Mouse (Mus musculus) A20 (cell line): Measurements from ENCODE around the gene Vamp1.

Experiments used
- DNase-seq: peaks from one replicate; pipeline ENCODE4 v3.0.0-alpha.2; 2011; ENCODE audit warnings: low read depth, low spot score

Gene Vamp1

DNA sequence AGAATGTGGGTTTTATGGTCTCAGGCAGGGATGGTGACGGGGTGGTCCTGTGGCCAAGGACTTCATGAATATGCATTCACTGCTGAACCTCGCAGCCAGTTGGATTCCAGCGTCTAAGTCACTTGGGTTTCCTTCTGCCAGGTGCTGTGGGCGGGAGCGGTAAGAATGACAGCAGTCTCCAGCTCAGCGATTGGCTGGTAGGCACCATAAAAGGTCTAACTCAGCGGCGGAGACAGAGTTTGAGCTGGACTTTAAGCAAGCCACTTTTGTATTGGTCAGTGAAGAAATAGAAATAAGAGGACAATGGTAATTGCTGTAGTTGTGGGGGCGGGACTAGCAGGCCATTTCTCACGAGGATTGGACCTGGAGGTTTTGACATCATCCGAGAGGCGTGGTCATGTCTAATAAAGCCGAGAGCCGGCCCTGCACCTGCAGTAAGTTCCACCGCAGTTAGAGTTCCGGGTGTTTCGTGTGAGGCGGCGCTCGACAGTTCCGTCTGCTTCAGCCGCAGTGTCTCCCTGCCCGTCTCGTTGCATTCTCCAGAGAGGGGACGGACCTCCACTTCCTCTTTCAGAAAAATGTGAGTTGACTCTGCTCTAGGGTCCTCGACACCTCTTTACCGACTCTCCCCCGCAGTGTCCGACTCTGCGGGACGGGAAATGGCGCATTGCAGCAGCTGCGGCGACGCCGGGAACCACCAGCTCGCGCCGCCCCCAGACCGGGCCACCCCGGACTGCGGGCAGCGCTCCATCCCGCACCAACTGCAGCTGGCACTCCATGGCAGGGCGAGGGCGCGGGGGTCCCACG lies at the start of gene Vamp1:
Gene Vamp1 (plus strand): TSS at position 404 of the 807 bp plus-strand sequence.
- DNase-seq, result peak; percentile 99

DNA sequence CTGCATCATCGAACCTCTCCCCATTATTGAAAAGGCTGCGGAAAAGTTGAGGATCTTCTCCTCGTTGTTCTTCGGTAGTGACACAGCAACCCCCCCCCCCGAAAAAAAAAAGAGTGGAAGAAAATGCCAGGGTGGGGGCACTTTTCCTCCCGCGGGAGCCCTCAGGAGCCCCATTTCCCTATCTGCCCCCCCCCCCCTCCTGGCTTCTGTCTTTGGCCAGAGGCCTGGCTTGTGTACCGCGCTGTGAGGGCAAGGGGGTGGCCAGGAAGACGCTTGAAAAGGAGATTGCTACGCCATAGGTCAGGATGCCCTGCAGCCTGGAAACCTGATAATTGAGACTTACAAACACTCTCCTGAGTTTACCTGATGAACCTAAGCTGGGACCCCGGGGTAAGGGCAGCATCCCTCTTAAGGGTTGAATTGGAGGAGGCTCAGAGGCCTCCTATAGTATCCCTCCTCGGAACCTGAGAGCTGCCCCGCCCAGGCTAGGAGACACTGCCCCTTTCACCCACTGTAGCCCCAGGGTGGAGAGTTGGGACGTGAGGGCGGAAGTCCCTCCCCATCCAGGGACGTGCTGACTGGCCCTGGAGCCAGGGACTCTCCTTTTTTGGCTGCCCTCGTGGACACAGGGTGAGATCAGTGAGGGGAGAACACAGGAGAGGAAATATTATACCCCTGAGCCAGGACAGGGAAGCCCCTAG lies 49.1 kb upstream of the Vamp1 start, which contains the start of gene Gapdh:
Gene Gapdh (minus strand): TSS at position 417 of the 701 bp plus-strand sequence.
- peak; percentile 89 for DNase-seq

DNA sequence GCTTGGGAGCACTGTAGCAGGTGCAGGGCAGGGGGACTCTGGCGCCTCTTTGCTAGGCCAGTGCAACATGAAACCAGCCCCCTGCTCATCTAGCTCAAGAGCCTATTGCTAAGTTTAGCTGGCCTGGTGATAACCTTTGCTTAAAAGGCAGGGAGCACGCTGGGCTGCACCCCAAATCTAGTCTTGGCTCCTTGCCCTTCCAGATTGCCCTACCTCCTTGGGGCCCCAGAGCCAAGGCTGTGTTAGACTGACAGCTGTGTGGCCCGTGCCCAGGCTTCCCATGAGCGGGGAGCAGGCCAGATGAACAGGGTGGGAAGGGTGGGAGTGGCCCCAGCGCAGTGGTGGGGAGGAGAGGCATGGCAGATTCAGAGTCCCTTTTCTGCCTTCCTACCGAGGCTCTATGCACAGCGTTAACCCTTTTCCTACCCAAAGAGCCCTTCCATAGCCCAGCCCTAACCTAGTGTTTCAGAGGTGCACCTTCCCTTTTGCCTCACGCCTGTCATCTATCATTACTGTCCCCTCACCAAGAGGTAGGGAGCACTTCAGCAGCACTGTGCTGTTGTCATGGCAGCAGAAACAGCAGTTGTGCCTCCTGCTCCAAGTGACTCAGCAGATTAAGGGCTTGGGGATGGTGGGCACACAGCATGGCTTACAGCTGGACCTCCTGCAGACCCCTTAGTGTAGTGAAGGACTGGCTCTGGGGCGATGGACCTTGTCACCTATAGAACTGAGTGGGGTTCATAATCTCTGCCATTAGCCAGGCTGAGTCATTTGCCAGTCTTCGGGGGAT lies 48.3 kb upstream of the Vamp1 start:
- DNase-seq, result peak; percentile 64

DNA sequence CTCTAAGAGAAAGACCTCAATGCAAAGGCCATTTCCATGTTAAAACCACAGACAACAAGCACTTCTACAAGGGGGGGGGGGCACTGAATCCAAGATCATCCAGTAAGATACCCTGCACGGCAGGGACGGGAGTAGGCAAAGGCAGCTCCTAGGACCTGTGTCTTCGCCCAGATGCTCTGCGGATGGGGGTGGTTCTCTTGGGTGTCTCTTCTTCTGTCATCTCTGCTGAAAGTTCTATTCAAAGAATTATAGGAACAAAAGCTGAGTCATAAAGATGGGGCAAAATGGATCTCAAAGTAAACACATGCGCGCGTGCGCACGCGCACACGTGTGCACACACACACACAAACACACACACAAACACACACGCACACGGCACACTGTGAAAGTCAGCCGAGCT lies 47.3 kb upstream of the Vamp1 start:
- DNase-seq, result no peak

DNA sequence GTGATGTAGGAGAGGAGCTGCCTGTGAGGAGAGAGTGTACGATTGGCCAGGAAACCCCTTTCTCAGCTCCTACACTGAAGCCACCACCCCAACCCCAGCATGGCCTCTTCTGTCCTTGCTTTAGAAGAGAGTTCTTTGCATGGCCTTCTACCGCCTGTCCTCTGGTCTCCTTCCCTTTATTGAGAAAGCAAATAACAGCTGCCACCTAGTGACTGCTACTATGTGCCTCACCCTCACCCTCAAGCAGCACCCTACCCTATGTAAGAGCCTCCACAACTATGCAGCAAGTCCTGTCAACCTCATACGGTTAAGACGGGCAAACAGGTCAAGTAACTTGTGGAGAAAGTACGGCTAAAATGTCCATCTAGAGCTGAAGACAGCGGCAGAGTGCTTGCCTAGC lies 45.2 kb upstream of the Vamp1 start:
- DNase-seq, result peak; percentile 43

DNA sequence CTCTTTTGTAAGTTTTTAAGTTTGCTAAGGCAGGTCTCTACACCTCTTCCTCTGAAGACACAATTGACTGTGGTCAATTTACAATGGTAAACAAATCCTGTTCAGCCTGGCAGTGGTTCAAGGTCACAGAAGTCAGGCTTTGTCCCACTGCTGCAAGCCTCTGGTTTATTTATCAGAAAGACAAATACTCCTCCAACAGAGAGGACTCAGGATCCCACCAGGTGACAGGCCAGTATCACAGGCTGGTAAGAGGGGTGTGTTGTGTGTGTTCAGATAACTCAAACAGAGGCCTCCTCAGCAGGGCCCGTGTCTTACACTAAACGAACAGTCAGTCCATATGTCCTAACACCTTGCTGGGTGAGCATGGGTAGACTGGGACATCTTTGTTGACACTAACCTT lies 42.9 kb upstream of the Vamp1 start:
- DNase-seq, result no peak

DNA sequence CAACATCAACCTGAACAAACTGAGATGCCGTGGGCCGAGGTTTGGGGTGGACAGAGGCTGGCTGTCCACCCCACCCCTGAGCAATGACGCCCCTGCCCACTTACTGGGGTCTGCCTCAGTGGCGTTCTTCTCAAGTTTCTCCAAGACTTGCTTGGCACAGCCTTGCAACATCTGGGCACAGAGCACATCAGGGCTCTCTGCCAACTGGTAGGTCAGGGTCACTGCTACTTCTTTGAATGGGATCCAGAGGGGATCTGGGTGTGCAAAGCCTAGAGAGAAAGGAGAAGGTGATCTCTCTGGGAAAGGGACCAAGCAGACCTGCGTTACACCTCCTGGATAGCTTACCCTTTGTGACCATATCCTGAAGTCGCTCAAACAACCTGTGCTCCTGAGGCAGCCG lies 42.1 kb upstream of the Vamp1 start:
- no peak for DNase-seq

DNA sequence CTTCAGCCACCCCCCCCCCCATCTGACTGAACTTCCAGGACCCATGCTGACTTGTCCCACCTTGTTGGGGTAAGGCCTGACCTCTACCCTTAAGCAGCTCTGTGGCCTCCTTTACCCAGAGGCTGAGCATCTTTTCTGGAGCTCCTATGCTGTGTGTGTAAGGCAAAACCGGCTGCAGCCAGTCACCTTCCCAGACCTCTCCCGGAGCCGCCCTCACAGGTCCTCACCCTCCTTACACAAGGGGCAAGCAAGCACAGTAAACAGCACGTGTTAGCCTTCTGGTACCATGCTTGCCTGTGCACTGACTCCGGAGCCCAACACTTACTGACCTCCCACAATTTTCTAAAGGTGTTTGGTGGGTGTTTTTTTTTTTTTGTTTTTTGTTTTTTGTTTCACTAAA lies 39.9 kb upstream of the Vamp1 start:
- DNase-seq, result no peak

DNA sequence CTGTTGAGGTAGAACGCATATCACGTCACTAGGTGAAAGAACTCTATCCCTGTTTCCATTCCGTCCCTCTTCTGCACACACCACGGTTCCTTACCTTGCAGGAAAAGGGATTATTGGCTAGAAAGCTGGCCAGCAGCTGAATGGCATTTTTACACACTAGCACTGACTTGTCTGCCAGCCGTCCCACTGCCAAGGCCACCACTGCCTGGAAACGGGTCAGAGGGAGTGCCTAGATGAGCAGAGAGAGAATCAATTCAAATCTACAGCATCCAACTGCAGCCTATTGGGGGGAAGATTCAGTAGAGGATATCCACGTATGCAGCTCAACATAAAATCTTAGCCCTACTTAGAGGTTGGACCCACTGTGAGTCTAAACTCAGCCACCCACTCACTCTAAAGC lies 35.8 kb upstream of the Vamp1 start:
- DNase-seq, result no peak

DNA sequence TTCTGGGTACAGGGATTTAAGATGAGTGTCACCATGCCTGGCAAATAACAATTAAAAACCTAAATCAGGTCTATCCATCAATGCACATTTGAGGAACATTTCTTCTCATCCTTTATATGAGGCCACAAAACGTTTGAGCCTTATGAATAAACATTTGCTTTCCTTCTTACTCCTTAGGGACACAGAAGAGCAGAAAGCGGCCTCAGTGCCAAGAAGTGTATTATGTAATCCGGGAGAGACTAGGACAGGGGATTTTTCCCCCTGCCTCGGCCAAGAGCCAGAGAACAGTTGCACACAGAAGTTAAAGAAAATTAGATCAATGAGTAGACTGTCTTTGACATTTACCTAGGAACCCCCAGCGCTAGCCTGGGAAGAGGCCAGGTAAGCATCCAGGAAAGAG lies 33.2 kb upstream of the Vamp1 start:
- no peak for DNase-seq

DNA sequence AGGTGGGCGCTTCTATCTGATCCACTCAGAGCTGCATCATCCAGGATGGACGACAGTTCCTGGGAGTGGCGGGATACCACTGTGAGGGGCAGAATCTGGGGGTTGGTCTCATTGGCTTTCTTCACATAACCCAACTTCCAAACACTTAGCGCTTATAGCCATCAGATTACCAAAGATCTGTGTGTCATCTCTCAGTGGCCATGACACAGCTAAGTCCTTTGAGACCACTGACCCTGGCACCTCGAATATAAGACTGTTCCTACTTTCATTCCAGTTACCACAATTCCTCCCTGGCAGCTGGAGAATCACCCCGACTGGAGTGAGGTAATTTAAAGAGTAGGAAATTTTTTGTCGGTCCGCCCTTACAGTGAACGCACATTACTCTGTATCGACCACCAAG lies 29.1 kb upstream of the Vamp1 start:
- no peak for DNase-seq

DNA sequence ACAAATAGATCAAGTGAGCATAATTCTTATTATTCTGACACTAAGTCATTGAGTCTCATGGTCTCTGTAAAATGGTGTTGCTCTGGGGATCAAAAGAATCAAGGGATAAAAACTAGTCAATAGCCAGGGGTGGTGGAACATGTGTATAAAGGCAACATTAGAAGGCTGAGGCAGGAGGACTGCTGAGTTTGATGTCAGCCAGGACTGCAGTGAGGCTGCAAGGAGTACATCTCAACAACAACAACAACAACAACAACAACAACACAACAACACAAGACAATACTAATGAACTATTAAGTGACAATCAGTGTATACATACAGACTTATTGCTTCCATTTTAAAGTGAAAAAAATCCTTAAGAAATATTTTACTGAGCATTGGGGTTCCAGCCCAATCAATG lies 24.5 kb upstream of the Vamp1 start:
- no peak for DNase-seq

DNA sequence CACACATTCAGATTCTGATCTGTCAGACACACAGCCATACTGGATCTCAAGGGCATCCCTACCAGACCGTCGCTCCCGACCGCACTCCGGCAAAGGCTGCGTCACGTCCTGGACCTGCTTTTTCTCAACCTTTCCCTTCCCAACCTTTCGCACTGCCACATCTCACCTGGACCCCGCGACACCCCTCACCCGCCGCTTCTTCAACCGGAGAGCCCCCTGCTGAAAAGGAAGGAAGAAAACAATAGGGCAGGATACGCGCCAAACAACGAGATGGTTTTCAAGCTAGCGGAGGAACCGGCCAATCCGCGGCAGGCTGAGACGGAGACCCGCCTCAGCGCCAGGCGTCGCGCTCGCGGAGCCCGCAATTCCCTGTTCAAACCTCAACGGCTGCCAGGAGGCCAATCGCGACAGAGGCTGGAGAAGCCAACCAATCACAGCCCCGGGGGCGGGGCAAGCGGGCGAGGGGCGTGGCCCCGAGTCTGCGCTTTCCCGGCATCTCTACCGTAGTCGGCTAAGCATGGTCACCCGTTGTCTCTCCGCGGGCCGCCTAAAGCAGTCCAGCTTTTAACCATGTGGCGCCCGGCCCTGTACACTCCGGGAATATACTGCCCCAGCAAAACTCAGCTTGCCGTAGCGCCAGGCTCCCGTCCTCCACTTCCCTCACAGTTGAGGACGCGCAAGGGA lies 23.9 kb upstream of the Vamp1 start, which contains the start of the genes Ncapd2 and Mrpl51:
Gene Ncapd2 (minus strand): TSS at position 370 of the 684 bp plus-strand sequence.
Gene Mrpl51 (plus strand): TSS at position 470 of the 684 bp plus-strand sequence.
- peak; percentile 99 for DNase-seq

DNA sequence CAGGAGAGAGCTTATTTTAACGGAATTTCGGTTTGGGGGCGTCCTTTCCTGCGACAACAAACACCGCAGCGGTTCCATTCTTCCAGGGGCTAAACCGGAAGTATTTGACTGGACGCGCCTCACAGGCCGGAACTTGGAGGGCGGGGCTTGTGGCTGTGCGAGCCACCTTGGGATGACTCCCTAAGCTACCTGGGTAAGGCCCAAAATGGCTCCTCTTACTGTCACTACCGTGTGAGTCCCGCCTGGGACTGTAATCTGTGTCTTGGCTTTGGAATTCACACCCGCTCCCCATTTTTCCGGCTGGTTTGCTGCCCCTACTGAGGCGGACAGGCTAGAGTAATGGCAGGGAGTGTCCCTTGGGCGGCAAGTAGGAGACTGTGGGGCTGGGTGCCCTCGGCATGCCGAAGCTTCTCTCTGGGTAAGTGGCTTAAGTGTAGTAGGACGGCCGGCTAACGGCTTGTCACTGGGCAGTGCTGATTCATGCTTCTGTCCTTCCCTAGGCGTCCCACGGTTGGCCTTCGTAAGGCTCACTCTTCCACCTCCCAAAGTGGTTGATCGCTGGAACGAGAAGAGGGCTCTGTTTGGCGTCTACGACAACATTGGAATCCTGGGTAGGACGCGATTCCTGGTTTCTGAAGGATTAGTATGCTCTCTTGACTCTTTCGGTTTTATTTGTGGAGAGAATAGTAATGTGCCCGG lies 23.2 kb upstream of the Vamp1 start:
- DNase-seq, result peak; percentile 95

DNA sequence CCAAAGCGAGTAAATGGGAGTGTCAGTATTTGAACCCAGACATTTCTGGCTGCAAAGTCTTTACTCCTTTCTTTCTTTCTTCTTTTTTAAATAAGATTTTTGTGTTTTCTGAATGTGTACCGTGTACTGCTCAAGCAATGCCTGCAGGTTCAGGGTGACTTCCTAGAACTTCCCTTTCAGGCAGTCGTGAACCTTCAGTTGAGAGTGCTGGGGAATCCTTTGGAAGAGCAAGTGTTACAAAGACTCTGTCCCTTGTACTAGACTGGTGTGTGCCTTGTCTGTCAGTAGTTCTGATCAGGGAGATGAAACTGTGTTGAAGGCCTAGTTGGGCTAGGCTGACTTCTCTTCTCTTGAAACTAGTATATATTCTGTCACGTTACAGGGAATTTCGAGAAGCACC lies 22.5 kb upstream of the Vamp1 start:
- DNase-seq, result peak; percentile 50

DNA sequence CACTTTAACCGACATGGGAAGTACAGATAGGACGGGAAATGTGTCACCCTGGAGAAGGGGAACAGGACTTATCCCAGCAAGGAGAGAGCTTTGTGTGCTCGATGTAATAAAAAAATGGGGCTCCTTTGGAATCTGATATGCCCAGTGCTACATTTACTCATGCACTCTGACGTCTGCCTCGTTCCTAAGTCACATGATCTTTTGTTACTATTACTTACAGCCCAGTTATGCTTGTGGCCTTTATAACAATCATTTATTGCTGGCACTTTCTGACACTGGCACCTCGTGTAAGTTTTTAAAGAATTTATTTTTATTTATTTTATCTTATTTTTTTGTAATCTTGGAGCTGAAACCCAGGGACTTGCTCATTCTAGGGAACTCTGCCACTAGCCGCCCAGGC lies 22.0 kb upstream of the Vamp1 start:
- DNase-seq, result no peak

DNA sequence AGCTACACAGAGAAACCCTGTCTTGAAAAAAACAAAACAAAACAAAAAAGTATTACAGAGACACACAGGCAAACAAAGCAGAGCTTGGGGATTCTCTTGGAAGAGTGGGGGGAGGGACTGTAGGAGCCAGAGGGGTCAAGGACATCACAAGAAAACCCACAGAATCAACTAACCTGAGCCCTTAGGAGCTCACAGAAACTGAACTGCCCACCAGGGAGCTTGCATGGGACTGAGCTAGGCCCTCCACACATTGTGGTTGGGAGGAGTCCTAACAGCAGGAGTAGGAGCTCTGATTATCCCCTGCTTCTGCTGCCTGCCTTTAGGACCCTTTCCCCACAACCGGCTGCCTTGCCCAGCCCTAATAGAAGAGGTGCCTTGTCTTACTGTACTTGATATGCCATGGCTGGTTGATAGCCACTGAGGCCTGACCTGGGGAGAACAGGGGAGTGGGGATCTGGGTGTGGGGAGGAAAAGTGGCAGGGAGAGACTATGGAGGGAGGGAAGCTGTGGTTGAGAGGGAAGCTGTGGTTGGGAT lies 19.7 kb upstream of the Vamp1 start:
- no peak for DNase-seq

DNA sequence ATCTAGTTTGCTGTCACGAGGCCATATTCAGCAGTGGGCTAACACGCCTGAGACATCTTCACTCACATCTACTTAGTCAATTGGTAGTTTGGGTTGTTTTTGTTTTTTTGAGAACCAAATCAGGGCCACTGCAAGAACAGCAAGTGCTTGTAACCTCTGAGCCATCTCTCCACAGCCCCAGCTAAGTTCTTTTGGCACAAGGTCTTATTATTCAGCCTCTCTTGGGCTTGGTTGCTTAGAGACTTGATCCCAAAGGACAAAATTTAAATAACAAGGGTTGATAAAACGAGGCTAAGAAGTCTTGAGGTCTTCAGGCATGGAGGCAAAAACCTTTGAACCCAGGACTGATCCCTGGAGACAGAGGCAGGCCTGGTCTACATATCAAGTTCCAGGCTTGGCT lies 19.1 kb upstream of the Vamp1 start:
- DNase-seq, result no peak

DNA sequence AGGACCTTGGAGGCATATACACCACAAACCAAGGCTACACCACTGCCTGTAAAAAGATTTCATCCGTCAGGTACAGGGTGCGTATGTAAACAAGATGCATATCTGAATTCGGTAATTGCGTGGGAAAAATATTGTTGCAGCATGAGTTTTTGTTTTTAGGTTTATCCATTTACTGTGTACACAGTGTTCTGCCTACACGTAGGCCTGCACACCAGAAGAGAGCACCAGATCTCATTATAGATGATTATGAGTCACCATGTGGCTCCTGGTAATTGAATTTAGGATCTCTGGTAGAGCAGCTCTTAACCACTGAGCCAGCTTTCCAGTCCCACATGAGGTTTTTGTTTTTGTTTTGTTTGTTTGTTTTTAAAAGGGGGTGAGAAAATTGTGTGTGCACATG lies 18.2 kb upstream of the Vamp1 start:
- DNase-seq, result no peak

DNA sequence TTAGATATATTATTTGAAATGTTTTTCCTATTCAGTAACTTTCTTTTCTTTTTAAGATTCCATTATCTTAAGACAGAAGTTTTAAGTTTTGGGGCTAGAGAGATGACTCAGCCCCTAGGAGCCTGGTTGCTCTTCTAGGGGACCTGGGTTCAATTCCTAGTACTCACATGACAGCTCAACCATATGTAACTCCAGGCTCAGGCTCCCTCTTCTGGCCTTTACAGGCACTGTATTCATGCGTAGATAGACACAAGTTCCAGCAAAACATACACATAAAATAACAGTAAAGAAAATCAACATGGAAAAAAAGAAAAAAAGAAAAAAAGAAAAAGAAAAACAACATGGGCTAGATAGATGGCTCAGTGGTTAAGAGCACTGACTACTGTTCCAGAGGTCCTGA lies 4.9 kb upstream of the Vamp1 start:
- no peak for DNase-seq

DNA sequence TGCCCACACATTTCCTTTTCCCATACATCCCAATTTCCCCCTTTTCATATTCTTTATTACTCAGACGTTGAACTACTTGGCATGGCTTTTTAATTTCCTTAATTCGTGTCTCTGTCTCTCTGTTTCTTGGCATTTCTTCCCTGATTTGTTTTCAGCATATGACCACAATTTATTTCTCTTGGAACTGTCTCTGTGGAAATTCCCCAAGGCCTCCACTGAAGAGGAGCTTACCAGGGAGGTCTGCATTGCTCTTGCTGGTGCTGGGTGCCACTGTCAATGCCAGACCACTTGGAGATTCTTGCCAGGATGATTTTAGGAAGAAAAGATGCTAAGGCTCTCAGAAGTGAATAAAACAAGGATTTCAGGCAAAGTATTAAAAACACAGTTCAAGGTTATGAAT lies 2.7 kb upstream of the Vamp1 start:
- DNase-seq, result no peak
